Mouse (Mus musculus): Measurements from ENCODE around the gene Map2.

DNA sequence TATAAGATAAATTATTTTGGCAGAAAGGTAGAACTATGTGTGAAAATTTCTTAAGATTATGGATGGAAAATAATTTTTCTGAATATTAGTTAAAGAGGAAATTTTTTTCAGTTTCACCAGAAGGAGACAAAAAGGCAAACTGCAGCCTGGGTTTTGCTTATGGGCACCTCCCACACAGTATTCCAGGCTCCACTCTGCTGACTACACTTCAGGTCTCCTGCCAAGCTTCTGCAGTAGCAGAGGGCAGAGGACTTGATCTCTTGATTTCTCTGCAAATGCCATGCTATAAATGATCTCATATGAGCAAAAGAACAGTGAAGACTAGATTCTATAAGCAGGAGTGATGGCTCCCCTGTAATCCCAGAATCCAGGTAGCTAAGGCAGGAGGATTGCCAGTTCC, 149.9 kb downstream of the Map2 start:
- TF ChIP-seq POLR2A (IDR thresholded peaks at IDR 0.05; ENCODE audit: borderline replicate concordance, control insufficient read depth, low read depth, low read length) (no peak), CTCF (IDR thresholded peaks at IDR 0.05; ENCODE audit: control insufficient read depth, insufficient read depth, low read length) (no peak)
